Mouse (Mus musculus): ENCODE data around the gene Gm20388.

DNA sequence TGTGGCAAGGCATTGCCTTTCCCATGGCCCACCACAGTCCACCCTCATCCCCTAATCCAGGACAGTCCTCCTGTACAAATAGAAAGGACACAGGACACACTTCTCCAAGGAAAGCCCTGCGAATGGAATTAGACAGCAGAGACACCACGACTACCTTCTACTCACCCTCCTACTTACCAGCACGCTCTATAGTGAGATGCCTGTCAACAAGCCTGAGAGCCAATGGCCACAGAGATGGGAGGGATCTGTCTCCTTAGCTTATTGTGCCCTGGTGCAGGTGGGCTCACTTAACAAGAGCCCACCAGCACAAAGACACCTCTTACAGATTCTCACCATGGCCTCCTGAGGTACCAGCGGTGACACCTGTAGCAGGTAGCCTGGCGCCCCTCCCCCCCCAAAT is 4482.4 kb downstream of the Gm20388 start:
- TF ChIP-seq POLR2A (IDR thresholded peaks at IDR 0.05; ENCODE audit: borderline replicate concordance, control insufficient read depth, low read depth, low read length) = no peak
- TF ChIP-seq CTCF (IDR thresholded peaks at IDR 0.05; ENCODE audit: control insufficient read depth, insufficient read depth, low read length) = no peak

Data from bone marrow, adult 2 months (tissue).